Mouse (Mus musculus): ENCODE measurements around the gene Fam13a. TPM values are rescaled to one million over a fixed set of nuclear protein-coding genes. Genes with fewer than 3 reads are reported as not detected.

Fam13a gene
- polyA plus RNA-seq, 1 experiment from 2014 or later: 8.7 TPM

GRCm38 (mm10) chr6:58985186-58985585, 39.2 kb downstream of the Fam13a start:
- Histone ChIP-seq H3K9me3 (ENCODE audit: control insufficient read depth, low read length) (no peaks in the 10 kb centered on the region), H3K9ac (ENCODE audit: low read depth, low read length) (no peak overlapping the region), H3K36me3 (ENCODE audit: control insufficient read depth, insufficient read depth, low read length) (no peaks in the 10 kb centered on the region), H3K4me3 (ENCODE audit: low read length) (no peak overlapping the region), H3K27ac (ENCODE audit: low read depth, low read length) (no peak overlapping the region), H3K4me1 (ENCODE audit: control insufficient read depth, insufficient read depth, low read length) (no peaks in the 10 kb centered on the region), H3K27me3 (ENCODE audit: control insufficient read depth, insufficient read depth, low read length) (no peaks in the 10 kb centered on the region), H3K4me2 (replicated peaks; ENCODE audit: low read depth, low read length) (no peak overlapping the region)
- no peak for ATAC-seq (ENCODE audit: low FRiP score, low TSS enrichment)
- 89% methylated on average over 8 of the region's 8 CpGs for WGBS

- no peak overlapping the region for H3K27ac ChIP-seq (ENCODE audit: low read depth, low read length)
- no peaks in the 10 kb centered on the region for H3K9me3 ChIP-seq (ENCODE audit: control insufficient read depth, low read length)
- H3K27me3 ChIP-seq (ENCODE audit: control insufficient read depth, insufficient read depth, low read length): no peaks in the 10 kb centered on the region
- no peak for ATAC-seq (ENCODE audit: low FRiP score, low TSS enrichment)
- H3K36me3 ChIP-seq (ENCODE audit: control insufficient read depth, insufficient read depth, low read length): no peaks in the 10 kb centered on the region
- no peak overlapping the region for H3K4me2 ChIP-seq (replicated peaks; ENCODE audit: low read depth, low read length)
- H3K4me3 ChIP-seq (ENCODE audit: low read length): no peak overlapping the region
- no peaks in the 10 kb centered on the region for H3K4me1 ChIP-seq (ENCODE audit: control insufficient read depth, insufficient read depth, low read length)
- WGBS: 51% methylated on average over 2 of the region's 2 CpGs
- H3K9ac ChIP-seq (ENCODE audit: low read depth, low read length): no peak overlapping the region
Measured at GRCm38 (mm10) chr6:58975249-58975648, 49.1 kb downstream of the Fam13a start.

GRCm38 (mm10) chr6:58974428-58974827, 49.9 kb downstream of the Fam13a start:
- ATAC-seq (ENCODE audit: low FRiP score, low TSS enrichment): no peak

GRCm38 (mm10) chr6:58972873-58973272, 51.5 kb downstream of the Fam13a start:
- no peak overlapping the region for H3K27ac ChIP-seq (ENCODE audit: low read depth, low read length)
- no peak for ATAC-seq (ENCODE audit: low FRiP score, low TSS enrichment)
- no peaks in the 10 kb centered on the region for H3K4me1 ChIP-seq (ENCODE audit: control insufficient read depth, insufficient read depth, low read length)
- no peak overlapping the region for H3K4me2 ChIP-seq (replicated peaks; ENCODE audit: low read depth, low read length)
- H3K9ac ChIP-seq (ENCODE audit: low read depth, low read length): no peak overlapping the region
- WGBS: 94% methylated on average over 1 of the region's 1 CpGs
- H3K9me3 ChIP-seq (ENCODE audit: control insufficient read depth, low read length): no peaks in the 10 kb centered on the region
- H3K36me3 ChIP-seq (ENCODE audit: control insufficient read depth, insufficient read depth, low read length): no peaks in the 10 kb centered on the region
- no peaks in the 10 kb centered on the region for H3K27me3 ChIP-seq (ENCODE audit: control insufficient read depth, insufficient read depth, low read length)
- H3K4me3 ChIP-seq (ENCODE audit: low read length): no peak overlapping the region

More at GRCm38 (mm10) chr6:58974428-58974827, 49.9 kb downstream of the Fam13a start:
- Histone ChIP-seq H3K27ac (ENCODE audit: low read depth, low read length) (no peak overlapping the region), H3K36me3 (ENCODE audit: control insufficient read depth, insufficient read depth, low read length) (no peaks in the 10 kb centered on the region), H3K9ac (ENCODE audit: low read depth, low read length) (no peak overlapping the region), H3K4me1 (ENCODE audit: control insufficient read depth, insufficient read depth, low read length) (no peaks in the 10 kb centered on the region), H3K27me3 (ENCODE audit: control insufficient read depth, insufficient read depth, low read length) (no peaks in the 10 kb centered on the region), H3K4me3 (ENCODE audit: low read length) (no peak overlapping the region), H3K4me2 (replicated peaks; ENCODE audit: low read depth, low read length) (no peak overlapping the region), H3K9me3 (ENCODE audit: control insufficient read depth, low read length) (no peaks in the 10 kb centered on the region)
- WGBS: 49% methylated on average over 2 of the region's 2 CpGs

- no peaks in the 10 kb centered on the region for H3K9me3 ChIP-seq (ENCODE audit: control insufficient read depth, low read length)
- H3K4me2 ChIP-seq (replicated peaks; ENCODE audit: low read depth, low read length): no peak overlapping the region
- H3K4me3 ChIP-seq (ENCODE audit: low read length): no peak overlapping the region
- WGBS: 33% methylated on average over 3 of the region's 3 CpGs
- no peak overlapping the region for H3K27ac ChIP-seq (ENCODE audit: low read depth, low read length)
- H3K36me3 ChIP-seq (ENCODE audit: control insufficient read depth, insufficient read depth, low read length): no peaks in the 10 kb centered on the region
- ATAC-seq (ENCODE audit: low FRiP score, low TSS enrichment): no peak
- H3K9ac ChIP-seq (ENCODE audit: low read depth, low read length): no peak overlapping the region
- no peaks in the 10 kb centered on the region for H3K27me3 ChIP-seq (ENCODE audit: control insufficient read depth, insufficient read depth, low read length)
- peaks cover 5% of the 10 kb centered on the region; the same call in 1 of the 2 replicates for H3K4me1 ChIP-seq (ENCODE audit: control insufficient read depth, insufficient read depth, low read length)
Measured at GRCm38 (mm10) chr6:58968272-58968671, 56.1 kb downstream of the Fam13a start.

GRCm38 (mm10) chr6:58965071-58965831, 59.1 kb downstream of the Fam13a start:
- Histone ChIP-seq H3K4me1 (ENCODE audit: control insufficient read depth, insufficient read depth, low read length) (peaks cover 5% of the 10 kb centered on the region; the same call in 1 of the 2 replicates), H3K9ac (ENCODE audit: low read depth, low read length) (no peak overlapping the region), H3K36me3 (ENCODE audit: control insufficient read depth, insufficient read depth, low read length) (no peaks in the 10 kb centered on the region), H3K4me2 (replicated peaks; ENCODE audit: low read depth, low read length) (peak overlapping the region; percentile 17; the same call in 1 of the 2 replicates), H3K27ac (ENCODE audit: low read depth, low read length) (no peak overlapping the region), H3K27me3 (ENCODE audit: control insufficient read depth, insufficient read depth, low read length) (no peaks in the 10 kb centered on the region), H3K9me3 (ENCODE audit: control insufficient read depth, low read length) (no peaks in the 10 kb centered on the region), H3K4me3 (ENCODE audit: low read length) (no peak overlapping the region)
- 29% methylated on average over 12 of the region's 12 CpGs for WGBS
- no peak for ATAC-seq (ENCODE audit: low FRiP score, low TSS enrichment)

- Histone ChIP-seq H3K27me3 (ENCODE audit: control insufficient read depth, insufficient read depth, low read length) (no peaks in the 10 kb centered on the region), H3K36me3 (ENCODE audit: control insufficient read depth, insufficient read depth, low read length) (no peaks in the 10 kb centered on the region), H3K9me3 (ENCODE audit: control insufficient read depth, low read length) (no peaks in the 10 kb centered on the region), H3K4me1 (ENCODE audit: control insufficient read depth, insufficient read depth, low read length) (peaks cover 5% of the 10 kb centered on the region; the same call in 1 of the 2 replicates), H3K4me3 (ENCODE audit: low read length) (no peak overlapping the region), H3K4me2 (replicated peaks; ENCODE audit: low read depth, low read length) (no peak overlapping the region), H3K9ac (ENCODE audit: low read depth, low read length) (no peak overlapping the region), H3K27ac (ENCODE audit: low read depth, low read length) (no peak overlapping the region)
- no peak for ATAC-seq (ENCODE audit: low FRiP score, low TSS enrichment)
Measured at GRCm38 (mm10) chr6:58964565-58964964, 59.8 kb downstream of the Fam13a start.

- no peak for ATAC-seq (ENCODE audit: low FRiP score, low TSS enrichment)
- no peak overlapping the region for H3K4me3 ChIP-seq (ENCODE audit: low read length)
- H3K4me1 ChIP-seq (ENCODE audit: control insufficient read depth, insufficient read depth, low read length): peaks cover 5% of the 10 kb centered on the region; the same call in 1 of the 2 replicates
- no peaks in the 10 kb centered on the region for H3K27me3 ChIP-seq (ENCODE audit: control insufficient read depth, insufficient read depth, low read length)
- no peaks in the 10 kb centered on the region for H3K9me3 ChIP-seq (ENCODE audit: control insufficient read depth, low read length)
- H3K9ac ChIP-seq (ENCODE audit: low read depth, low read length): no peak overlapping the region
- H3K36me3 ChIP-seq (ENCODE audit: control insufficient read depth, insufficient read depth, low read length): no peaks in the 10 kb centered on the region
- H3K4me2 ChIP-seq (replicated peaks; ENCODE audit: low read depth, low read length): no peak overlapping the region
- WGBS: 92% methylated on average over 2 of the region's 2 CpGs
- H3K27ac ChIP-seq (ENCODE audit: low read depth, low read length): no peak overlapping the region
Measured at GRCm38 (mm10) chr6:58964091-58964490, 60.3 kb downstream of the Fam13a start.

- Histone ChIP-seq H3K4me1 (ENCODE audit: control insufficient read depth, insufficient read depth, low read length) (peaks cover 5% of the 10 kb centered on the region; the same call in 1 of the 2 replicates), H3K4me2 (replicated peaks; ENCODE audit: low read depth, low read length) (no peak overlapping the region), H3K36me3 (ENCODE audit: control insufficient read depth, insufficient read depth, low read length) (no peaks in the 10 kb centered on the region), H3K9me3 (ENCODE audit: control insufficient read depth, low read length) (no peaks in the 10 kb centered on the region), H3K9ac (ENCODE audit: low read depth, low read length) (no peak overlapping the region), H3K27me3 (ENCODE audit: control insufficient read depth, insufficient read depth, low read length) (no peaks in the 10 kb centered on the region), H3K27ac (ENCODE audit: low read depth, low read length) (no peak overlapping the region), H3K4me3 (ENCODE audit: low read length) (no peak overlapping the region)
- ATAC-seq (ENCODE audit: low FRiP score, low TSS enrichment): no peak
- WGBS: 83% methylated on average over 5 of the region's 5 CpGs
Measured at GRCm38 (mm10) chr6:58962691-58963090, 61.7 kb downstream of the Fam13a start.

All from kidney, embryonic 14.5 days (tissue).